Mouse (Mus musculus) embryonic facial prominence, embryonic 15.5 days (tissue): ENCODE results near the gene Flvcr1. TPM values are rescaled to one million over a fixed set of nuclear protein-coding genes. Genes with fewer than 3 reads are reported as not detected.

Experiments
- ATAC-seq: fragments of 200-750 bp; cut with Nextera tagmentation; 2 replicates; pipeline ENCODE4 v1.8.0; 2017; ENCODE audit warnings: low read depth, moderate TSS enrichment; ENCODE audit not compliant: insufficient number of reproducible peaks, low FRiP score, low TSS enrichment
- H3K27ac ChIP-seq: fragments of 300-500 bp; sonication (generic); replicated peaks from 2 replicates; pipeline ENCODE4 v1.5.1; 2015; ENCODE audit warnings: mild to moderate bottlenecking, inconsistent platforms
- H3K27me3 ChIP-seq: fragments of 300-500 bp; sonication (generic); 2 replicates; pipeline ENCODE4 v1.6.1; 2015; ENCODE audit warnings: inconsistent platforms
- H3K36me3 ChIP-seq: fragments of 300-500 bp; sonication (generic); 2 replicates; pipeline ENCODE4 v1.6.1; 2015; ENCODE audit warnings: mild to moderate bottlenecking, inconsistent platforms
- H3K4me1 ChIP-seq: fragments of 300-500 bp; sonication (generic); 2 replicates; pipeline ENCODE4 v1.6.1; 2015; ENCODE audit warnings: inconsistent platforms
- H3K4me2 ChIP-seq: fragments of 300-500 bp; sonication (generic); replicated peaks from 2 replicates; pipeline ENCODE4 v1.6.1; 2015; ENCODE audit warnings: mild to moderate bottlenecking, inconsistent platforms
- H3K4me3 ChIP-seq: fragments of 300-500 bp; sonication (generic); replicated peaks from 2 replicates; pipeline ENCODE4 v1.5.1; 2015; ENCODE audit warnings: mild to moderate bottlenecking, inconsistent platforms
- H3K9ac ChIP-seq: fragments of 300-500 bp; sonication (generic); 2 replicates; pipeline ENCODE4 v1.6.1; 2015; ENCODE audit warnings: inconsistent platforms
- H3K9me3 ChIP-seq: fragments of 300-500 bp; sonication (generic); replicated peaks from 2 replicates; pipeline ENCODE4 v1.6.1; 2016; ENCODE audit warnings: inconsistent platforms
- WGBS: fragments of 180-500 bp; shearing (Covaris S2); methylation state at CpG from one replicate; pipeline ENCODE4 v1.1.7; 2015; 5-methylcytosine and 5-hydroxymethylcytosine counted together
- polyA plus RNA-seq: library from polyadenylated mRNA; unstranded; fragments of >200 nt; fragmentation: Nextera tagmentation; extraction: Ambion mirVana; gene quantifications from 2 replicates; pipeline ENCODE4 v1.2.1, GENCODE M21; 2015

The Flvcr1 gene
- polyA plus RNA-seq, 1 experiment from 2014 or later, result 5.9 TPM

DNA sequence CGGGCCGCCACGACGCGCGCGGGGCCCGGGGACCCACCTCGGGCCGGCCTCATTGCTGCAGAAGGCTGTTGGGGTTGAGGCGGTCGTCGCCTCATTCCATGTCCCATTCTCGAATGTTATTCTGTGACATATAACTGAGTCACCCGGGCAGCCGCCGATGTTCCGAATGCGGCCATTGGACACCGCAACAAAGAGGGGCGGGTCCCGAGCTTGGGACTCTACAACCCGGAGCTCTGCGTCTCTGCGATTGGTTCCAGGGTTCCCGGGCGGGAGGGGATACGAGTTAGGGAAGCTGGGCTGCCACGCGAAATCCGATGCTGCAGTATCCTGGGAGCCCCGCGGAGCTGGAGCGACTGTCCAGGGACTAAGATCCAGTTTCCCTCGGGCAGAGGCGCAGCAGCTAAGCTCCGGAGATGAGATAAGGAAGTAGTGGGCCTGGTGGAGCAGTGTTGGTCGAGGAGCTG, 46.8 kb downstream of the Flvcr1 start, which contains the start of gene Vash2:
Vash2 (minus strand) TSS at position 197 of the 464 bp plus-strand sequence.
- Histone ChIP-seq H3K4me2 (peak within 1 kb of the TSS; percentile 96), H3K9ac (peak within 1 kb of the TSS; percentile 69), H3K27me3 (no peaks in the 10 kb centered on the region), H3K4me3 (peak within 1 kb of the TSS; percentile 60), H3K4me1 (peaks cover 24% of the 10 kb centered on the region), H3K36me3 (0 out of 2 replicates have a peak, but pooled peaks cover 13% of the 10 kb centered on the region), H3K9me3 (no peaks in the 10 kb centered on the region), H3K27ac (peak within 1 kb of the TSS; percentile 95)
- WGBS, result under 1% methylated on average over 38 of the region's 38 CpGs
- ATAC-seq, result peak; percentile 97

DNA sequence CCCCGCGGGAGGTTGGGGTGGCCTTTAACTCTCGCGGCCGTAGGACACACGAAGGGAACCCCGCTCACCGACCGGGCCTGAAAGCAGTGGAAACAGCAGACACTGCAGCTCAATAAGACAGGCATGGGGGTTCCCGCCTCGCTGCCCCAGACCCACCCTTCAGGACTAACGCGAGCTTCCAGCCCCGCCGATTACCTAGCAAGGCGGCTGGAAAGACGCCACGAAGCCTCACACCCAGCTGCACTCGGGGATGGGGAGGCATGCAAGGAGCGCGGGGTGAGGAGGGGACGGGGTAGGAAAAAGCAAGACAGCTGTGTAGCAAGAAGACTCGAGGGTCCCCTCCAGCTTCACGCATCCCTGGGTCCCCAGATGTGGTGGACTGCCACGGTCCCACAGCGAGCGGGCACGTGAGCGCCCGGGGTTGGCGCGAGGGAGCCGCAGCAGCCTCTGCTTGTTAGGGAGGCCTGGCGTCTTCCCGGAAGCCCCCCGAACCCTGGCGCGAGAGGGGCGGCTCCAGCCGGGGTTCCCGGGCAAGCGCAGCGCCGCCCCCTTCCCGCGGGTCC, 47.4 kb downstream of the Flvcr1 start:
- H3K4me3 ChIP-seq, result peak overlapping the region; percentile 60
- under 1% methylated on average over 45 of the region's 46 CpGs for WGBS
- peaks cover 24% of the 10 kb centered on the region for H3K4me1 ChIP-seq
- peak overlapping the region; percentile 69 for H3K9ac ChIP-seq
- H3K9me3 ChIP-seq, result no peaks in the 10 kb centered on the region
- ATAC-seq, result peak; percentile 81
- H3K36me3 ChIP-seq, result 0 out of 2 replicates have a peak, but pooled peaks cover 18% of the 10 kb centered on the region
- peak overlapping the region; percentile 96 for H3K4me2 ChIP-seq
- H3K27me3 ChIP-seq, result no peaks in the 10 kb centered on the region
- H3K27ac ChIP-seq, result peak overlapping the region; percentile 95

- Histone ChIP-seq H3K4me1 (peaks cover 26% of the 10 kb centered on the region), H3K9ac (peak overlapping the region; percentile 69), H3K4me2 (peak overlapping the region; percentile 96), H3K36me3 (peaks cover 23% of the 10 kb centered on the region; the same call in 1 of the 2 replicates), H3K27ac (peak overlapping the region; percentile 95), H3K27me3 (no peaks in the 10 kb centered on the region), H3K9me3 (no peaks in the 10 kb centered on the region), H3K4me3 (peak overlapping the region; percentile 60)
- 2% methylated on average over 22 of the region's 22 CpGs for WGBS
- no peak for ATAC-seq
Observed at GRCm38 (mm10) chr1:190978001-190978400, 48.0 kb downstream of the Flvcr1 start.

DNA sequence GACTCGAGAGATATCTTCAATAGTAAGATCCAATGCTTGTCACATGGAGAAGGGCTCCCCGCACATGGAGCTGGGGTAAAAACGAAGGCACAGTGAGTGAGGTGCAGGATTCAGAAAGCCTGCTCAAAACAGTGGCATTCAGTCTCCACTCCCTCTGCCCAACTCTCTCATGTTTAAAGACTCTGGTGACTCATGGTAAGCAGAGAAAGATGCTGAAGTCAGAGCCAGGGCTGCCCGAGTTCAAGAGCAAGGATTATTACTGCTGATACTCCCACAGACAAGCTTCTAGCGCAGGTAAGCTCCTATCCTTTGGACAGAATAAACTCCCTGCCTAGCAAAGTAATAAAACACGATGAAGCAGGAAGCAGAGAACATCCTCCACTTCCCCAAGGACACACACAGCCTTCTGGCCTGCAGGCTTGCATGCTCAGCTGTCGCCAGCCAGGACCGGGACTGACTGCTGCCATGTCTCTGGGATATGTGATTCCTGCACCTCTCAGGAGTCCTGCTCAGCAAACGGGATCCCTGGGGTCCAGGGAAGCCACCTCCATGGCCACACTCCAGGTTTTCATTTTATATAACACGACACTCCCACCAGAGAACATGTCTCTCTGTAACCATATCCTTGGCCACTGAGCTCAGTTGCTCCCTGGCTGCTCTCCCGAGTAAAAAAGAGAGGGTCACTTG, 48.9 kb downstream of the Flvcr1 start:
- WGBS, result 27% methylated on average over 11 of the region's 11 CpGs
- Histone ChIP-seq H3K27ac (no peak overlapping the region), H3K4me1 (peaks cover 30% of the 10 kb centered on the region), H3K4me2 (peak overlapping the region; percentile 96), H3K27me3 (no peaks in the 10 kb centered on the region), H3K36me3 (peaks cover 33% of the 10 kb centered on the region), H3K9me3 (no peaks in the 10 kb centered on the region), H3K4me3 (peak overlapping the region; percentile 60), H3K9ac (peak overlapping the region; percentile 69)
- no peak for ATAC-seq

GRCm38 (mm10) chr1:190974833-190975232, 51.1 kb downstream of the Flvcr1 start:
- no peak for ATAC-seq
- 67% methylated on average over 1 of the region's 1 CpGs for WGBS
- H3K36me3 ChIP-seq, result peaks cover 50% of the 10 kb centered on the region
- no peak overlapping the region for H3K4me2 ChIP-seq
- no peaks in the 10 kb centered on the region for H3K27me3 ChIP-seq
- H3K9me3 ChIP-seq, result no peaks in the 10 kb centered on the region
- H3K4me1 ChIP-seq, result peaks cover 33% of the 10 kb centered on the region
- no peak overlapping the region for H3K9ac ChIP-seq
- H3K27ac ChIP-seq, result no peak overlapping the region
- H3K4me3 ChIP-seq, result no peak overlapping the region

DNA sequence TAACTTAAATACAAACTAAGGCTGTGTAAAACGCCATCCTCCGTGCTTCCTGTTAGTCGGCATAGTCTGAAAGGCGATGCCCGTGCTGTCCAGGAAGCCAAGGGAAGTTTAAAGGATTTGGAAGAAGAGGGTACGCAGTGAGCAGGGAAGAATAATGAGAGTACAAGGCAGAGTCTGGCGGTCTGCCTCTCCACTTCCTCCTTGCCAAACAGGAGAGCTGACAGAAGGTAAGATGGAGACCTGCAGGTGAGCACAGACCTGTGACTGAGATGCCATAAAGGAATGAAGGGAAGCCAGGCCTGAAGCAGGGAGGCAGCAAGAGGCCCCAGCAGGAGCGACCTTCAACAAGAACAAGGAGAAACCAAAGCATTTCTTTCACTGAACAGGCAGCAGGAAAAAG, 51.8 kb downstream of the Flvcr1 start:
- Histone ChIP-seq H3K4me3 (no peak overlapping the region), H3K9ac (no peak overlapping the region), H3K27me3 (no peaks in the 10 kb centered on the region), H3K36me3 (peaks cover 57% of the 10 kb centered on the region), H3K9me3 (no peaks in the 10 kb centered on the region), H3K4me2 (no peak overlapping the region), H3K4me1 (peaks cover 30% of the 10 kb centered on the region), H3K27ac (no peak overlapping the region)
- WGBS, result 87% methylated on average over 8 of the region's 8 CpGs
- ATAC-seq, result no peak

DNA sequence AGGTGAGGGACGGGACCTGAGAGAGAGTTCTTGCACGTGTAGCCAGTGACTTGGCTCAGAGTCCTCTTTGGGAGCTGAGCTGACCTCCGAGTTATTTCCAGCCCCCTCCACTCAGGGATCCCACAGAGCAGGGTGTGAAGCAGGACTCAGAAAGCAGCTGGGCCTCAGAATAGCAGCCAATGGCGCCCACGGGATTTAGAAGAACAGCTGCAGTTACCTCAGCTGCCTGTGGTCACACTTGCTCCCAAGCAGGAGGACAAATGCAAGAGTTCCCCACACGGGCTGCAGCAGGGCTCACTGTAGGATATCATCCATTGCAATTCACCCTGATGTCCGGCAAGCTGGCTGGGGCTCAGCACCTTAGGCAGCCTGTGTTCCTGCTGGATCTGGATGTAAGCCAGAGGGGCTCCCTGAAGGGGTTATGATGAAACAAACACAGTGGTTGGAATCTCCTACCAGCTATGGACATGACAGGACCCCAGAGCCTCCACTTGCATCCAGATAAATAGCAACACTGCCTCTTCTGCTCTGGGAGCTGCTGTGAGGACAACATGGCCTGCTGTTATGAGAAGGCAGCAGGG, 53.3 kb downstream of the Flvcr1 start:
- Histone ChIP-seq H3K27ac (no peak overlapping the region; the same call in 1 of the 2 replicates), H3K9ac (no peak overlapping the region), H3K4me1 (peaks cover 26% of the 10 kb centered on the region), H3K36me3 (peaks cover 69% of the 10 kb centered on the region), H3K27me3 (no peaks in the 10 kb centered on the region), H3K4me2 (no peak overlapping the region), H3K4me3 (no peak overlapping the region), H3K9me3 (no peaks in the 10 kb centered on the region)
- ATAC-seq, result peak; percentile 71
- 70% methylated on average over 7 of the region's 7 CpGs for WGBS

- WGBS, result 82% methylated on average over 14 of the region's 14 CpGs
- no peak overlapping the region for H3K27ac ChIP-seq
- ATAC-seq, result no peak
Observed at GRCm38 (mm10) chr1:190971708-190972610, 54.0 kb downstream of the Flvcr1 start.

DNA sequence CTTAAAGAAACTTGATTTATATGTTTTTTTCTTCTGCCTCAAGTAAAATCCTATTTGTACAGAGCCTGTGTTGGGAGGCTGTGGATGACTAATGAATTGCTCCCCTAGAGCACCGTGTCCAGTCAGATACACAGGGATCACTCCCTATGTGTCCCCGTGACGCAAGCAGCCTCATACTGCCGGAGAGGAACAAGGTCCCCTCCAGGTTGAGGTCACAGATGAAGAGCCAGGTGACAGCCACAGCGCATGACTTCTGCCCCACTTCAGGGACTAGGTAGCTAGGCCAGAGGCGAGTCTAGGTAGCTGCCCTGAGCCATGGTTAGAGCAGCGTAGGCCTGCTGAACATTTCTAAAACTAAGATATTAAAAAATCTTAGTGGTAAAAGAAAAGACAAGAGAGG, 57.9 kb downstream of the Flvcr1 start:
- Histone ChIP-seq H3K4me3 (no peak overlapping the region), H3K27me3 (no peaks in the 10 kb centered on the region), H3K9ac (no peak overlapping the region), H3K27ac (no peak overlapping the region), H3K36me3 (peaks cover 72% of the 10 kb centered on the region), H3K4me2 (no peak overlapping the region), H3K4me1 (peaks cover 8% of the 10 kb centered on the region; the same call in 1 of the 2 replicates), H3K9me3 (no peaks in the 10 kb centered on the region)
- WGBS, result 92% methylated on average over 7 of the region's 7 CpGs
- ATAC-seq, result no peak

More at GRCm38 (mm10) chr1:190971708-190972610, 54.0 kb downstream of the Flvcr1 start:
- Histone ChIP-seq H3K4me1 (peaks cover 19% of the 10 kb centered on the region), H3K36me3 (peaks cover 75% of the 10 kb centered on the region), H3K4me2 (no peak overlapping the region), H3K4me3 (no peak overlapping the region), H3K9ac (no peak overlapping the region), H3K9me3 (no peaks in the 10 kb centered on the region), H3K27me3 (no peaks in the 10 kb centered on the region)

GRCm38 (mm10) chr1:190964992-190965780, 60.8 kb downstream of the Flvcr1 start:
- no peak for ATAC-seq
- Histone ChIP-seq H3K4me2 (no peak overlapping the region), H3K36me3 (peaks cover 67% of the 10 kb centered on the region), H3K9ac (no peak overlapping the region), H3K27me3 (no peaks in the 10 kb centered on the region), H3K4me1 (no peaks in the 10 kb centered on the region), H3K9me3 (no peaks in the 10 kb centered on the region), H3K4me3 (no peak overlapping the region), H3K27ac (no peak overlapping the region)
- 77% methylated on average over 15 of the region's 15 CpGs for WGBS
